Mouse (Mus musculus): Measurements from ENCODE around the gene Bahcc1.

Bahcc1 gene

GRCm38 (mm10) chr11:120232230-120233097 is at the start of gene Bahcc1:
TSS of gene Bahcc1 (plus strand) at chr11:120232947.
- DNase-seq (ENCODE audit: low spot score) = peak; percentile 100

- no peak for DNase-seq (ENCODE audit: low spot score)
Observed at GRCm38 (mm10) chr11:120183180-120183579, 49.6 kb upstream of the Bahcc1 start.

DNA sequence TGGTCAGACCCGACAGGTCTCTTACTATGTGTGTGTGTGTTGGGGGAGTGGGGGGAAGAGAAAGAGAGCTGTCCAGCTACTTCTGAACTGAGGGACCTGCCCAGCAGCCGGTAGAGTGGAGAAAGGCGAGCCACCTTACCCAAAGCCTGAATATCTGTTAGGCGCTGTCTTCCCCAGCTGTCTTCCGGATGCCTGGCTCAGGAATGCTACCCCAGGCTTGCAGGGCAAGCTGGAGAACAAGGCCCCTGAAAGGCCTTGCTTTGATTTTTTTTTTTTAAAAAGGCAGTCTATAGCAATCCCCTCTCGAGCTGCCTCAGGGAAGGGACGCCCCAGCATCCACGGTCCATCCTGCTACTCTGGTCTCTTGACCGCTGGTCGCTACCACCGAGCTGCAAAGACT is 49.0 kb upstream of the Bahcc1 start:
- DNase-seq (ENCODE audit: low spot score) = no peak

DNA sequence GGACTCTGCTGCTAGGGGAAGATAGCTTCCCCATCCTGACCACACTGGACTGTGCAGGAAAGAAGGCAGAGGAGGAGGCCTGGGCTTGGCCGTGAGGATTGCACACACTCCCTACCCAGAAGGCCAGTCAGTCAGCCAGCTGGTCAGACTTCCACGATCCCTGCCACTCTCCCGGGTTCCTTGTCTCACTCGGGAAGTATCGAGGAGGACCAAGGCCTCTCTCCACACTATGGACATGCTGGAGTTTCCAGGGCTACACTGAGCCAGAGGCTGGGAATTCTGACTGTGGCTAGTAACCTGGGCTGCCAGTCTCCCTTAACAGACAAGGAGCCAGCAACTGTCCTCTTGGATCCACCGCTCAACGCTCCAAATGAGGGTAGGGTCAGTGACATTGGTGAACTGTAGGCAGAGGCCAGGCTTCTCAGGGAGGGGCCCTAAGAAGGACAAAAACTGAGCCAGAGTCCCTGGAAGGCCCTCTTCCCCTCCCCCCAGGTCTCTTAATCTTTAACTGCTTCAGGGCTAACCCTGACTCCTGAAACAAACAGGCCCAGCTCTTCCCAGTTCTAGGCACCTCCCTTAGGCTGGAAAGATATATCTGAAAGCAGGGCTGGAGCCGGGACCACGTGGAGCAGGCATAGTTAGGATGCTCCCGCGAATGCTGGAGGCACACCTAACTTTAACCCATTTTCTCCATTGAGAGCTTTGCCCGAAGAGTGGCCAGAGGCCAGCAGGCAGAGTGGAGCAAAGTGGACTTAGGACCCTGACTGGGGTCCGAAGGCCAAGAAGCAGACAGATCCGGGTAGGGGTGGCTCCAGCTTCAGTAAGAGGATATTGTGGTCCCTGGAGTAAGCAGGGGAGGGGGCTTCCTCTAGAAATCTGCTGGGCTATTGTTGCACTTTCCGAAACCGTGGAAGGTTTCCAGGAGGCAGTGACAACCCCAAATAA is 48.1 kb upstream of the Bahcc1 start:
- peak; percentile 59 for DNase-seq (ENCODE audit: low spot score)

GRCm38 (mm10) chr11:120185316-120186141 is 47.2 kb upstream of the Bahcc1 start:
- peak; percentile 52 for DNase-seq (ENCODE audit: low spot score)

GRCm38 (mm10) chr11:120186145-120186740 is 46.5 kb upstream of the Bahcc1 start:
- DNase-seq (ENCODE audit: low spot score) = no peak

DNA sequence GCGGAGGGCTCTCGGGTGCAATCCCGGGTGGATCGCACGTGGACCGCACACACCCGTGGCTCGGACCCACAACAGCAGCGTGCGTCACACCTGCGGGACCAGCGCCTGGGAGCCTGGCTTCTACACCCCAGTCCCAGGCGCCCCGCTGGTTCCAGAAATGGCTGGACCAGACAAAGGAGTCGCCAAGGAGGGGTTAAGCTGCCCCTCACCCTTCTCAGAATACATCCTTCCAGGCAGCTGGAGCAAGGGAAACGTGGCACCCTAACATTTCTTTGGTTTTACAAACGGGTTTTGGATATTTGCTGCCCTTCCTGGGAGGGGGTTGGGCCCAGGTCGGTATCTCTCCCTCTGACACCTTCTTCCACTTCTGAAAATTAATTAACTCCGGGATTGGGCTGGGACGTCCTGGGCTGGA is 45.9 kb upstream of the Bahcc1 start:
- DNase-seq (ENCODE audit: low spot score) = no peak

DNA sequence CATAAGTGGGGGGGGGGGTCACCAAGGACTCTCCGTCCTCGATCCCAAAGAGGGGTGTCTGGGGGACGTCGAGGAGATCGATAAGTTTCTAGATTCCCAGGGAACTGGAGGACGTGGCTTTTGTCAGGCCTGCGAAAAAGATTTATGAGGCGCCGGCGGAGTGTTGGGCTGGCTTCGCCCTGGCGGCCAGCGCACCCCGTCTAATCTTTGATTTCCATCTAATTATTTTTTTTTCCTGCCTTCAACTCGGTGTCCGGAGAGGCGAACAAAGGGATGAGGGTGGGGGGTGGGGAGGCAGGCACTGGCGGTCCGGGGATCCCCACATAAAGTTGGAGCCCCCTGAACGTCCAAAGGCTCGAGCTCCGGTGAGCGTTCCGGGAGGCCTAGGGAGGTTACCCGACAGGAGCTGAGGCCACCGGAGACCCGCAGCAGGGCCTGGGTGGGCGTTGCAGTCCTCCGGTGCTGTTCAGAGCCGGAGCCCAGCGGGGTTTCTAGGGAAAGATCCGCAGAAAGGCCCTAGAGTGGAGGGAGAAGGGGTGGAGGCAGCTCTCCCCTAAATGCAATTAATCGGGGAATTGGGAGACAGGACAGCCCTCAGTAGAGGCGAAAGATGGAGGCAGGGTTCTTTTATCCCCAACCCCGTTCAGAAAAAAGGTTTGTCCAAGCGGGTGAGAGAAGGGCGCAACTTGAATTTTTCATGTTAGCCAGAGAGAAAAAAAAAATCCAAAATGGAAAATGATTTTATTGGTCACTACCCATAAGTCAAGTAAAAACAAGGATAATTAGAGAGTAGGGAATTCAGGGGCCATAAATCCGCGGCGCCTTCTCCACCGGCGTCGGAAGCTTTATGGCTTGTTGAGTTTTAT is 45.3 kb upstream of the Bahcc1 start:
- DNase-seq (ENCODE audit: low spot score) = no peak

- no peak for DNase-seq (ENCODE audit: low spot score)
Observed at GRCm38 (mm10) chr11:120188102-120188480, 44.7 kb upstream of the Bahcc1 start.

GRCm38 (mm10) chr11:120188481-120189441 is 44.0 kb upstream of the Bahcc1 start:
- no peak for DNase-seq (ENCODE audit: low spot score)

DNA sequence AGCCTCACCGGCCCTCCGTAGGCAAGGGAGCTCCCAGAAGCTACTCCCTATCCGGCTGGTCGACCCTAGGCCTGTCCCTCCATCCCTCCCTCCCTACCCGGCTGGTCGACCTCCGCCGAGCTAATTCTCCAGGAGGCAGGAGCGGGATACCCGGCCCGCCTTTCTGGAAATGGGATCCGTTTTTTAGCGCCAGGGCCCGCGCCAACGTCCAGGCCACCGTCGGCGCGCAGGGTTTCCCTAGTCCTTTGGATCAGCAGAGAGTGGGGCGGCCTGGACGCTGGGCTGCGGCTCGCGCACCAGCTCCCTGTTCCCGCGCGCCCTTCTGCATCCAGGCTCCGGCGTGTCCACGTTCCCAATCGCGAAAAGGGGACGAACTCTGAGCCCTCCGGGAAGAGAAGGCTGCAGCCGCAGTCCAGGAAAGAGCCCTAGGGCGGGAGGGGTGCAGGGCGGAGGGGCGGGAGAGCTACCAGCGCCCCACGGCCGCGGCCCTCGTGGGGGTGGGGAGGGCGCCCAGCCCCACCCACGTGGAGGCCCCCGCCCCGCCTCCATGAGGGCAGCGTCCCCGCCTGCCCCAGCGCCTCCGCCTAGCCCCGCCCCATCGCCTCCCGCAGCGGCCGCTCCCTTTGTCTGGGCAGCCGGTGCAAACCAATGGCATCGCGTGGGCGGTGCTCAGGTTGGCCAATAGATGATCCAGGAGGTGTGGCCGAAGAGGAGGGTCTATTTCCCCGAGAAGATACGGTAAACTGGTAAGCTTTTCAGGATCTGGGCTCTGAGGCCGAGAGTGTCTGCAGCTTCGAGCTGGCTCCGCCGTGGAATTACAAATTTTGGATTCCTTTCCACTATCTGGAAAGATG is 43.1 kb upstream of the Bahcc1 start:
- DNase-seq (ENCODE audit: low spot score) = peak; percentile 98

DNA sequence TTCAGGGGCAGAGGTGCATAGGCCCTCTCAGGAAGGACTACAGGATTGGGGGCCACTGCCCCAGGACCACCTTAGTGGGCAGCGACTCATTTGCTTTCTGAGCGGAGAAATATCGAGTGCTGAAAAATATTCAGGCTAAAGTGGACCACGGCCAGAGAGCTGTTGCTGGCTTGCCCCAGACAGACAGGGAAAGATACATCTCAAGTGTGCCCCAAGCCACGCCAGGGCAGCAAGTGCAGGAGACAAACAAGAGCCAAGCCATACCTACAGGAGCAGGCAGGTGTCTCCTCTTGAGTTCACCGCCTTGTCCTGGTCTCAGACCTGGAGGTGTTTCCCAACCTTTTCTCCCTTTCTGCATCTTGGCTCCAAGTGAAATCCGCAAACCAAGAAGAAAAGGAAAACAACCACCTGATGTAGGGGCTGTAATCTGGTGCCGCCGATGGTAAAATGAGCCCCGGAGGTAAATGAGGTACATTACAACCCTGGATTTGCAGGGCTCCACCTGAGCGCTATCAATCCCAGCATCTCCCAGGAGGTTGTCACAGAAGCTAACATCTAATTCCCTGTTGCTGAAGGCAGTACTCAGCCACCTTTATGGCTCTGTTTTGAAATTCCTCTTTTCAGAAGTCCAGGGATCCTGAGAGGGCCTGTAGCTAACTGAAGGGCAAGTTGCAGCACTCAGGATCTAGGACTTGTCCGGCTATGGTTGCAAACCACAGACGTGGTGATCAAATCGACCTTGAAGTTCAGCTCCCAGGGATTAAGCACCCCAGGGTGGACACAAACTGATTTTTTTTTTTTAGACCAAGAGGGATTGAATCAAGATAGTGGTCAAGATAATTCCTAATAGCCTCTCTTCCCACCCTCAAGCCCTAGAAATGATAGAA is 42.0 kb upstream of the Bahcc1 start:
- DNase-seq (ENCODE audit: low spot score) = no peak

DNA sequence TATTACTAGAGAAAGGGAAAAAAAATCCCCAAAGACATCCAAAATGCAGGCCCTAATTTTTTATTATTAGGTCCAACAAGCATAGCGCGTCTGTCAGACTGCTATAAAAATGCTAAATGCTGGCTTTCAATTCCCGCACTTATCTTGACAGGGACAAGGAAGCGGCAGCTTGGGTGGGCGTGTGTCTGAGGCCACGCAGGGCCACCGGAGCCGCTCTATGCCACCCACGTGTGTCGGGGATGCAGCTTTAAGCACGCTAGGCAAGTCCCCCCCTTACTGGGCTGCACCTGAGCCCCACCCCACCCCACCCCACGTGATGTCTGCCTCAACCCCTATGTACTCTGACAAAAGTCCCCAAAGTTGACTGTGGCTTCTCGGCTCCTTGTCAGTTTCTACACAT is 33.9 kb upstream of the Bahcc1 start:
- DNase-seq (ENCODE audit: low spot score) = no peak

DNA sequence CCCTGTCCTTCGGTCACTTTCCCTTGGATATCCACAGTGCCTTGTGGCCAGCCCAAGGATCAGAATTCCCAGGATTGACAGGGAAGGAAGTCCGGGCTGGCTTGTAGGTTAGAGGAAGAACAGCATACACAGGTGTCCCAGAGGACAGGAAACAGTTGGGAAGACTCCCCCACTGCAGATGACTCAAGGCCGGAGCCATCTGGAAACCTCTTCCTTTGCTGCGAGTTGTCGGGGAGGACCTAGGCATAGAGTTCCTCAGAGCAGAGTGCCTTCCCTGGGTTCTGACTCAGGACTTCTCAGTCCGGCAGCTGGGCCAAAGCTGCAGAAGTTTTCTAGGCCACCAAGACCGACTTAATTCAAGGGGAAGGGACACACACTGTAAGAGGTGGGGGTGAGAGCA is 33.0 kb upstream of the Bahcc1 start:
- DNase-seq (ENCODE audit: low spot score) = no peak

GRCm38 (mm10) chr11:120200621-120201020 is 32.1 kb upstream of the Bahcc1 start:
- DNase-seq (ENCODE audit: low spot score) = no peak

DNA sequence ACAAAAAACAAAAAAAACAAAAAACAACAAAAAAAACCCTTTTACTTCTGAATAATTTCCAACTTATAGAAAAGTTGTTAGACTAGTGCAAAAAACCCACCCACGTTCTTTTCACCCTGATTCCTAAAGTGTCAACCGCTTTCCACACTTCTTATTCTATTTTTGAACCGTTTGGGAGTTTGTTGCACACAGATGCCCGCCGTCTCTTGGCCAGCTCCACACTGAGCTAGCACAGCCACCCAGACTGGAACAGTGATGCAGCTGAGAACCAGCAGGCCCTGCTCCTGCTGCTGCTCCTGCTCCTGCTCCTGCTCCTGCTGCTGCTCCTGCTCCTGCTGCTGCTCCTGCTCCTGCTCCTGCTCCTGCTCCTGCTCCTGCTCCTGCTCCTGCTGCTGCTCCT is 28.5 kb upstream of the Bahcc1 start:
- DNase-seq (ENCODE audit: low spot score) = no peak

GRCm38 (mm10) chr11:120206069-120206668 is 26.6 kb upstream of the Bahcc1 start:
- DNase-seq (ENCODE audit: low spot score) = no peak

All from testis, postnatal 14 days (tissue).